ENCODE assay signal across 28 mouse cellular contexts in genomic region chr10:102959602-102960001, GRCm38 (mm10).
DNase-seq lines count a peak whose midpoint lies in the region; ATAC-seq and TF ChIP-seq lines count a peak whose summit lies in the region.
"Had no signal": no experiment of that assay in that cellular context is flagged by ENCODE, and none has a peak within 500 bp of the region (broad histone marks: within the 10 kb centered on the region; RNA-seq: fewer than 3 reads in every experiment).

No protein-coding gene starts in this region.

- no peak overlapping the region for H3K4me2 ChIP-seq in liver, embryonic 14.5 days (ENCODE audit: low read depth)
- H3K4me2 ChIP-seq: embryonic facial prominence, embryonic 13.5 days; forebrain, embryonic 12.5 days; hindbrain, embryonic 15.5 days; intestine, embryonic 15.5 days; lung, embryonic 15.5 days; neural tube, embryonic 15.5 days had no signal

- H3K9me3 ChIP-seq in liver, embryonic 14.5 days (ENCODE audit: control insufficient read depth, low read length) = no peaks in the 10 kb centered on the region
- no peaks in the 10 kb centered on the region for H3K9me3 ChIP-seq in E14TG2a.4 (ENCODE audit: low read length)
- H3K9me3 ChIP-seq: embryonic facial prominence, embryonic 13.5 days; forebrain, embryonic 12.5 days; hindbrain, embryonic 15.5 days; intestine, embryonic 15.5 days; limb, embryonic 10.5 days; lung, embryonic 15.5 days; midbrain, embryonic 10.5 days; neural tube, embryonic 15.5 days had no signal

- H3K36me3 ChIP-seq in liver, embryonic 14.5 days (replicated peaks; ENCODE audit: control insufficient read depth, insufficient read depth, low read depth) = no peaks in the 10 kb centered on the region
- H3K36me3 ChIP-seq in E14TG2a.4 (ENCODE audit: insufficient read depth, low read length) = no peaks in the 10 kb centered on the region
- H3K36me3 ChIP-seq: embryonic facial prominence, embryonic 13.5 days; forebrain, embryonic 12.5 days; G1E; hindbrain, embryonic 15.5 days; intestine, embryonic 15.5 days; limb, embryonic 10.5 days; lung, embryonic 15.5 days; midbrain, embryonic 10.5 days; neural tube, embryonic 15.5 days had no signal

- WGBS in liver, embryonic 14.5 days (ENCODE audit: insufficient replicate concordance) = 63% methylated on average over 2 of the region's 2 CpGs

- H3K27me3 ChIP-seq in liver, embryonic 14.5 days (ENCODE audit: control insufficient read depth, insufficient read depth, low read length) = no peaks in the 10 kb centered on the region
- no peaks in the 10 kb centered on the region for H3K27me3 ChIP-seq in E14TG2a.4 (ENCODE audit: insufficient read depth, low read length)
- H3K27me3 ChIP-seq: embryonic facial prominence, embryonic 13.5 days; forebrain, embryonic 12.5 days; hindbrain, embryonic 15.5 days; intestine, embryonic 15.5 days; lung, embryonic 15.5 days; neural tube, embryonic 15.5 days had no signal

- peak; percentile 32 for TF ChIP-seq CTCF in liver, embryonic 14.5 days (IDR thresholded peaks at IDR 0.05; ENCODE audit: low read depth)
- peak; percentile 43 for TF ChIP-seq CTCF in E14TG2a.4 (conservative IDR thresholded peaks at IDR 0.05; ENCODE audit: low read length)

- TF ChIP-seq EP300 in liver, embryonic 14.5 days (IDR thresholded peaks at IDR 0.05; ENCODE audit: low read depth) = no peak

- ATAC-seq in liver, embryonic 14.5 days (ENCODE audit: insufficient read depth) = no peak
- ATAC-seq: intestine, embryonic 15.5 days had no signal

- H3K4me3 ChIP-seq in liver, embryonic 14.5 days (ENCODE audit: insufficient read depth in 1 of 2, low read depth in 2 of 2, low read length in 2 of 2) = no peak overlapping the region
- H3K4me3 ChIP-seq in E14TG2a.4 (replicated peaks; ENCODE audit: low read length) = no peak overlapping the region
- H3K4me3 ChIP-seq: embryonic facial prominence, embryonic 13.5 days; erythroblast, embryonic 14.5 days; forebrain, embryonic 12.5 days; heart, adult 2 months; hindbrain, embryonic 15.5 days; intestine, embryonic 15.5 days; limb, embryonic 10.5 days; lung, embryonic 15.5 days; midbrain, embryonic 10.5 days; neural tube, embryonic 15.5 days had no signal

- DNase-seq in liver, embryonic 14.5 days (ENCODE audit: low read depth in 3 of 3, low spot score in 3 of 3) = no peak
- DNase-seq in liver = no peak
- DNase-seq in 416B (ENCODE audit: low read depth) = peak; percentile 2
- DNase-seq in ZHBTc4 (ENCODE audit: low read depth, low spot score) = peak; percentile 51
- DNase-seq in layer of hippocampus, postnatal 36 days = no peak
- DNase-seq in thymus, postnatal 0 days (ENCODE audit: low spot score) = no peak
- DNase-seq: adrenal gland, postnatal 25 days; cerebellum, adult 8-10 months; cerebellum, postnatal 36 days; embryo, embryonic 11 days; gastrocnemius, postnatal 36 days; heart, adult 2 months; heart, postnatal 4 days; right cerebral cortex, adult 18-20 months; right cerebral cortex, postnatal 4 days; thymus, postnatal 14 days had no signal

- no peak overlapping the region for H3K9ac ChIP-seq in liver, embryonic 14.5 days (replicated peaks)
- H3K9ac ChIP-seq: embryonic facial prominence, embryonic 13.5 days; forebrain, embryonic 12.5 days; hindbrain, embryonic 15.5 days; intestine, embryonic 15.5 days; lung, embryonic 15.5 days; neural tube, embryonic 15.5 days had no signal

- no peaks in the 10 kb centered on the region for H3K4me1 ChIP-seq in liver, embryonic 14.5 days (replicated peaks; ENCODE audit: control insufficient read depth in 2 of 2, insufficient read depth in 2 of 2, low read length in 1 of 2)
- H3K4me1 ChIP-seq in E14TG2a.4 (replicated peaks; ENCODE audit: low read depth, low read length) = no peaks in the 10 kb centered on the region
- H3K4me1 ChIP-seq: embryonic facial prominence, embryonic 13.5 days; forebrain, embryonic 12.5 days; hindbrain, embryonic 15.5 days; intestine, embryonic 15.5 days; limb, embryonic 10.5 days; lung, embryonic 15.5 days; midbrain, embryonic 10.5 days; neural tube, embryonic 15.5 days had no signal

- H3K27ac ChIP-seq in liver, embryonic 14.5 days = no peak overlapping the region
- H3K27ac ChIP-seq: embryonic facial prominence, embryonic 13.5 days; forebrain, embryonic 12.5 days; heart, adult 2 months; hindbrain, embryonic 15.5 days; intestine, embryonic 15.5 days; limb, embryonic 10.5 days; lung, embryonic 15.5 days; macrophage; midbrain, embryonic 10.5 days; neural tube, embryonic 15.5 days had no signal

Comparison
In these comparisons a context has a peak if more than half of its experiments do, and no peak if none do; other contexts are left out.
1. DNase-seq: peak in 416B (single experiment) and ZHBTc4 (single experiment); none in liver, embryonic 14.5 days (0 of 3), liver (single experiment), layer of hippocampus, postnatal 36 days (0 of 2) and thymus, postnatal 0 days (single experiment).